Mouse (Mus musculus) midbrain, postnatal 0 days (tissue): ENCODE data around the gene Crxos. TPM values are rescaled to one million over a fixed set of nuclear protein-coding genes. Genes with fewer than 3 reads are reported as not detected.

Source experiments
- ATAC-seq: fragments of 200-750 bp; cut with Nextera tagmentation; 2 replicates; pipeline ENCODE4 v1.8.0; 2017; ENCODE audit warnings: moderate number of reproducible peaks, mild to moderate bottlenecking, moderate TSS enrichment, moderate library complexity; ENCODE audit not compliant: low FRiP score
- DNase-seq: peaks from one replicate; pipeline ENCODE4 v3.0.0-alpha.2; 2015; ENCODE audit warnings: low spot score
- H3K27ac ChIP-seq: fragments of 300-500 bp; sonication (generic); 2 replicates; pipeline ENCODE4 v1.5.1; 2014; ENCODE audit warnings: low read depth, mild to moderate bottlenecking, low read length, mixed read lengths
- H3K27me3 ChIP-seq: fragments of 300-500 bp; sonication (generic); 2 replicates; pipeline ENCODE4 v1.6.1; 2014; ENCODE audit warnings: low read length, control low read depth, mixed read lengths; ENCODE audit not compliant: insufficient read depth
- H3K36me3 ChIP-seq: fragments of 300-500 bp; sonication (generic); 2 replicates; pipeline ENCODE4 v1.6.1; 2014; ENCODE audit warnings: low read length, control low read depth, mixed read lengths; ENCODE audit not compliant: insufficient read depth
- H3K4me1 ChIP-seq: fragments of 300-500 bp; sonication (generic); 2 replicates; pipeline ENCODE4 v1.6.1; 2014; ENCODE audit warnings: mild to moderate bottlenecking, control low read depth, antibody characterized with exemption, low read length, mixed read lengths; ENCODE audit not compliant: insufficient read depth
- H3K4me2 ChIP-seq: fragments of 300-500 bp; sonication (generic); 2 replicates; pipeline ENCODE4 v1.6.1; 2014; ENCODE audit warnings: low read depth, mild to moderate bottlenecking, low read length, mixed read lengths; ENCODE audit not compliant: poor library complexity, severe bottlenecking
- H3K4me3 ChIP-seq: fragments of 300-500 bp; sonication (generic); 2 replicates; pipeline ENCODE4 v1.5.1; 2014; ENCODE audit warnings: low read depth, mild to moderate bottlenecking, low read length, moderate library complexity
- H3K9ac ChIP-seq: fragments of 300-500 bp; sonication (generic); replicated peaks from 2 replicates; pipeline ENCODE4 v1.6.1; 2014; ENCODE audit warnings: mild to moderate bottlenecking, low read length, moderate library complexity, mixed read lengths; ENCODE audit not compliant: poor library complexity, severe bottlenecking
- H3K9me3 ChIP-seq: fragments of 300-500 bp; sonication (generic); 2 replicates; pipeline ENCODE4 v1.6.1; 2016; ENCODE audit warnings: low read length, control low read depth
- CTCF ChIP-seq: IDR thresholded peaks from 2 replicates; pipeline ENCODE4 v1.5.1; 2016; ENCODE audit warnings: antibody characterized with exemption, mild to moderate bottlenecking
- WGBS: fragments of 180-500 bp; shearing (Covaris S2); extraction: QIAGEN DNeasy Blood & Tissue Kit; methylation state at CpG from one replicate; pipeline ENCODE4 v1.1.7; 2014; 5-methylcytosine and 5-hydroxymethylcytosine counted together
- polyA plus RNA-seq: library from polyadenylated mRNA; unstranded; fragments of >200 nt; fragmentation: Nextera tagmentation; extraction: Ambion mirVana; gene quantifications from 2 replicates; pipeline ENCODE4 v1.2.1, GENCODE M21; 2015
- total RNA-seq: library from RNA; depleted of rRNA; stranded (reverse); fragments of >200 nt; gene quantifications from 2 replicates; pipeline ENCODE4 v1.2.3, GENCODE M21; 2014

Gene Crxos
- total and polyA plus RNA-seq, 2 experiments from 2014 or later: not detected

DNA sequence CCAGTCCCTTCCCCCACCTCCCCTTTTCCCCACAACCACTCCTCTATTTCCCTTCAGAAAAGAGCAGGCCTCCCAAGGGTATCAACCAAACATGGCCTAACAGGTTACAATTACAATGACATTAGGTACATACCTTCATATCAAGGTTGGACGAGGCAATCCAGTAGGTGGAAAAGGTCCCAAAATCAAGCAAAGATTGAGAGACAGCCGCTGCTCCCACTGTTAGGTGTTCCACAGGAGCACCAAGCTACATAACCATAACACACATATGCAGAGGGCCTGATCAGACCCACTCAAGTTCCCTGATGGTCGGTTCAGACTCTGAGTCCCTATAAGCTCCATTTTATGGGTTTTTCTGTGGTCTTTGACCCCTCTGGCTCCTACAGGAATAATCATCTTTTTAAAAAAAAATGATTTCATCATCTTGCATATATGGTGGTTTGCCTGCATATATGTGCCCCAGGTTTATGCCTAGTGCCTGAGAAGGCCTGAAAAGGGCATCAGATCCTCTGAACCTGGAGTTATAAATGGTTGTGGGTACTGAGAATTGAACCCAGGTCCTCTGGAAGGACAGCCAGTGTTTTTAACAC lies 33.8 kb downstream of the Crxos start:
- H3K36me3 ChIP-seq: peaks cover 16% of the 10 kb centered on the region
- WGBS: 97% methylated on average over 3 of the region's 3 CpGs
- no peak for ATAC-seq
- no peak overlapping the region for H3K9ac ChIP-seq
- no peak overlapping the region for H3K4me3 ChIP-seq
- H3K27me3 ChIP-seq: no peaks in the 10 kb centered on the region
- no peak for TF ChIP-seq CTCF
- H3K4me1 ChIP-seq: peaks cover 8% of the 10 kb centered on the region; the same call in 1 of the 2 replicates
- H3K27ac ChIP-seq: no peak overlapping the region
- no peak for DNase-seq
- H3K9me3 ChIP-seq: no peaks in the 10 kb centered on the region
- no peak overlapping the region for H3K4me2 ChIP-seq

GRCm38 (mm10) chr7:15916996-15917395 lies 34.6 kb downstream of the Crxos start:
- no peaks in the 10 kb centered on the region for H3K9me3 ChIP-seq
- H3K9ac ChIP-seq: no peak overlapping the region
- no peak overlapping the region for H3K4me3 ChIP-seq
- H3K36me3 ChIP-seq: peaks cover 16% of the 10 kb centered on the region
- peaks cover 9% of the 10 kb centered on the region; the same call in 1 of the 2 replicates for H3K4me1 ChIP-seq
- ATAC-seq (no peak), DNase-seq (no peak)
- H3K27ac ChIP-seq: no peak overlapping the region
- TF ChIP-seq CTCF: no peak
- WGBS: 85% methylated on average over 4 of the region's 4 CpGs
- no peak overlapping the region for H3K4me2 ChIP-seq
- no peaks in the 10 kb centered on the region for H3K27me3 ChIP-seq

GRCm38 (mm10) chr7:15918371-15918770 lies 36.0 kb downstream of the Crxos start:
- H3K4me3 ChIP-seq: no peak overlapping the region
- ATAC-seq (no peak), DNase-seq (no peak)

DNA sequence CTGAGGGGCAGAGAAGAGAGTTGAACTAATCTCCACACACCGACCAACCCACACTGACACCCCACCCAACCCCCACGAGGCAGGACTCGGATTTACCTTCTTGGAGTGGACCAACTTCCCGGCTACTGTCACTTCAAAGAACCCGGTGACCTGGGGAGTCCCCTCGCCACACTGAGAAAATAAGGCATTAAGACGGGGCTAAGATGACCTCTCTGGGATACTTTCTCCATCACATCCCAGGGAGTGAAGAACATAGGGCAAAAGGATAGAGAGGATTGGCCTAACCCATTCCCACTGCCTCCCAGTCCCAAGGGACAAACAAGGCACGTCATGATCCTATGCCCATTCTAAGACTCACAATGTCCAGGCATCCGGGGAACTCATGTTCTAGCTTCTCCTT lies 37.5 kb downstream of the Crxos start:
- Histone ChIP-seq H3K4me2 (peak overlapping the region; percentile 70), H3K27me3 (no peaks in the 10 kb centered on the region), H3K27ac (no peak overlapping the region), H3K4me3 (no peak overlapping the region), H3K9ac (peak overlapping the region; percentile 81; the same call in 1 of the 2 replicates), H3K4me1 (peaks cover 9% of the 10 kb centered on the region; the same call in 1 of the 2 replicates), H3K9me3 (no peaks in the 10 kb centered on the region), H3K36me3 (peaks cover 16% of the 10 kb centered on the region)
- 95% methylated on average over 9 of the region's 9 CpGs for WGBS
- TF ChIP-seq CTCF: no peak
- ATAC-seq (no peak), DNase-seq (no peak)

More at GRCm38 (mm10) chr7:15918371-15918770, 36.0 kb downstream of the Crxos start:
- no peaks in the 10 kb centered on the region for H3K9me3 ChIP-seq
- H3K36me3 ChIP-seq: peaks cover 16% of the 10 kb centered on the region
- no peak overlapping the region for H3K4me2 ChIP-seq
- H3K9ac ChIP-seq: no peak overlapping the region
- no peak for TF ChIP-seq CTCF
- H3K27me3 ChIP-seq: no peaks in the 10 kb centered on the region
- H3K27ac ChIP-seq: no peak overlapping the region
- peaks cover 9% of the 10 kb centered on the region; the same call in 1 of the 2 replicates for H3K4me1 ChIP-seq

- TF ChIP-seq CTCF: no peak
- no peaks in the 10 kb centered on the region for H3K27me3 ChIP-seq
- H3K9ac ChIP-seq: peak overlapping the region; percentile 81
- WGBS: 87% methylated on average over 6 of the region's 6 CpGs
- peak overlapping the region; percentile 75 for H3K4me3 ChIP-seq
- peaks cover 16% of the 10 kb centered on the region for H3K36me3 ChIP-seq
- H3K9me3 ChIP-seq: no peaks in the 10 kb centered on the region
- DNase-seq: no peak
- ATAC-seq: no peak
- H3K4me2 ChIP-seq: peak overlapping the region; percentile 70
- H3K27ac ChIP-seq: peak overlapping the region; percentile 18; the same call in 1 of the 2 replicates
- peaks cover 9% of the 10 kb centered on the region; the same call in 1 of the 2 replicates for H3K4me1 ChIP-seq
These were observed 38.3 kb downstream of the Crxos start for GRCm38 (mm10) chr7:15920645-15921190.

GRCm38 (mm10) chr7:15921796-15922195 lies 39.4 kb downstream of the Crxos start:
- peak overlapping the region; percentile 81 for H3K9ac ChIP-seq
- peaks cover 16% of the 10 kb centered on the region for H3K36me3 ChIP-seq
- ATAC-seq (peak; percentile 44), DNase-seq (peak; percentile 63)
- 1% methylated on average over 10 of the region's 10 CpGs for WGBS
- no peak for TF ChIP-seq CTCF
- peak overlapping the region; percentile 70 for H3K4me2 ChIP-seq
- peaks cover 9% of the 10 kb centered on the region; the same call in 1 of the 2 replicates for H3K4me1 ChIP-seq
- no peaks in the 10 kb centered on the region for H3K9me3 ChIP-seq
- H3K27me3 ChIP-seq: no peaks in the 10 kb centered on the region
- H3K27ac ChIP-seq: peak overlapping the region; percentile 88
- H3K4me3 ChIP-seq: peak overlapping the region; percentile 75
